Mouse (Mus musculus): ENCODE results near the gene Ap1s1.

GRCm38 (mm10) chr5:137029273-137029585 lies 16.7 kb downstream of the Ap1s1 start:
- TF ChIP-seq CTCF (conservative IDR thresholded peaks at IDR 0.05; ENCODE audit: low read length) (no peak), POU5F1 (IDR thresholded peaks at IDR 0.05; ENCODE audit: borderline replicate concordance, low read length) (no peak), NANOG (IDR thresholded peaks at IDR 0.05; ENCODE audit: borderline replicate concordance, low read length) (no peak)
